Mouse (Mus musculus) MEL-GATA-1-ER (cell line): ENCODE measurements around the gene Krcc1.
"Not testable (repeated sequence)": the region's sequence is repeated elsewhere in the genome, so short reads cannot be mapped to it uniquely, and the experiment has no call there.

Experiments
- DNase-seq: peaks from one replicate; pipeline ENCODE4 v3.0.0-alpha.2; 2012; ENCODE audit warnings: low read depth; ENCODE audit errors: extremely low read depth

Krcc1 gene

DNA sequence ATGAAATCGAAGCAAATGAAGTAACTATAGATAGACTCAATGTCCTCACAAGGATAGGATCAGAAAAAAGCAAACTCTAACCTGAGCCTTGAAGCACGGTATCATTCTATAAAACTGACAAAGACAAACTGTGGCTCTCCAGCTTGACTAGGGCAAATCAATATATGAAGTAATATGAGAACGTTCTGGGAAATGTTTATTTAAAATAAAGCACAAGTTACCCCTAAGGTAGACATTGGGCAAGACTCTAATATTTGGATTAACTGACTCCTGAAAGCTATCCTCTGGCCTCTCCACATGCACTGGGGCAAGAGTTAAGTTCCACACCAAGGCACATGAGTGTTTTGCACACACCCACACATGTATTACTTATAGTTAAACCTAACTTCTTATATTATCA, 10.4 kb upstream of the Krcc1 start:
- no peak for DNase-seq

DNA sequence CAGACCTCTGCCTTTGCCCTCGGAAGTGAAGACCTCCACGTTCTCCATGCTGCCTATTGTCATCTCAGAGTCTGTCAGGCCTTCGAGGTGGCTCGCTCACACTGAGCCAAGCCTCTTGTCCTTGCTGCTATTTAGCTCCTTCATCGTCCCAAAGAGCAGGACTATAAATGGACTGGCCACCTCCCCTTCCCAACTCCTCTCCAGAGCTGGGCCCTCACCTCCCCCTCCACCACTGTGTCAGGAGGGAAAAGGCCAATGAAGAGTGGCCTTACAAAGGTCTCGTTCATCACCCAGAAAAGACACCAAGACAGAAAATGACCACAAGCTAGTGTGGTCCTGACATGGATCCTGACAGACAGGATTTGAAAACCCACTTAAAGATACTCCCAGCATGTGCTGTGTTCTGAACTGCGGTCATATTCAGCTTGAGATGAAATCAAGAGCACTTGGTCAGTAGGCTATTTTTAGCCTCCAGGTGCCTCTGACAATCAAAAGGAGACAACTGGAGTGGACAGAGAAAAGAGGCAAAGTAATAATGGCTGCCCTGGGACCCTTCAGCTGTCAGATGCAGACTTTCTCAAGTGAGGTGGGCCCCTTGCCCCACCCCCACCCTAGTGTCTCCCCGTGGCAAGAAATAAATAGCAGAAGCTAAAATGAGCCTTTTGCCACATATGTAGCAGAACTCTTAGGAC, 9.2 kb upstream of the Krcc1 start:
- no peak for DNase-seq

DNA sequence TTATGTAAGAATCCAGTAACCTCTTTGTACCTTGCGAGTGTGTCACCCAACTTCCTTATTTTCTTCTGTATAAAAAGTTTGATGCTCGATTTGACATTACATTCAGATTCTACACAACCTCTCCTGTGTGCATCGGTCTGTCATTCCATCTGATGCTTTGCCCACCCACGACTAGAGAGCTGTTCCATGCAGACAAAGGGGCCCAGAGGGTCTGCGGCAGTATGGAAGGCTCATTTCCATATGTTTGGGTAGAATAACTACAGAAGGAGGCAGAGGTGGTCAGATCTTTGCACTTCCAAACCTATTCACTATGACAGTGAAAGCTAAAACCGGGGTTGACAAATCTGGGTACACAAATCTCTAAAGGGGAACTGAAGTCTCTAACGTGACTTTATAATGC, 3.9 kb upstream of the Krcc1 start:
- DNase-seq = not testable (repeated sequence)

DNA sequence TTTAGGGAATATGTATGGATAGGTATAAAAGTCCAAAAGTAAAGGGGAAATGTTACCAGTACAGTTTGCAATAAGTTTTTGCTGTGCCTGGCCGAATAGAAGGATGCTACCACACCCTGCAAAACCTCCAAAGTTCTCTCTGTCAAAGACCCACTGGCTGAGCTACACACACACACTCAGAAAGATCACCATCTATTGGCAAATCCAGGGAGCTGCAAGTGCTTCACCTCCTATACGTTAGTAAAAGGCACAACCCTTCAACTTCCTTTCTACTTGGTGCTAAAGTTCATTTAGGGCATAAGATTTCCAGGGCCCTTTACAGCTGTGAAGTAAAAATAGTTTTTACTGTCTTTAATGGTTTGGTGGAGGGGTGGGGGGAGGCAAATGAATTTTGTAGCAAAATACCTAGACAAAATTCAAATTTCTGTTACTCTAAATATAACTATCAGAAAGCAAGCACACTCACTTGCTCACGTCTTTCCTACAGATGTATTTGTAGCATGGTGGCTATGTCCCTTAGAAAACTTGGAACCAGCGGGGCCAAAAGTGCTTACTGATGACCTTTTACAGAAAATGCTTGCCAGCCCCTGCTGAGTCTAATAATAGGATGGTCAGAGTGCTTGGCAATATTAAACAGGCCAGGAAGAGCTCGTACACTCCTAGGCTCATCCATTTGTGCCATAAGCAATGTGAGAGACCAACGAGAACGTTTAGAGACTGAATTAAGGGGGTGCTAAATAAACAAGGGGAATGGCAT, 2.4 kb upstream of the Krcc1 start:
- DNase-seq = peak; percentile 81

DNA sequence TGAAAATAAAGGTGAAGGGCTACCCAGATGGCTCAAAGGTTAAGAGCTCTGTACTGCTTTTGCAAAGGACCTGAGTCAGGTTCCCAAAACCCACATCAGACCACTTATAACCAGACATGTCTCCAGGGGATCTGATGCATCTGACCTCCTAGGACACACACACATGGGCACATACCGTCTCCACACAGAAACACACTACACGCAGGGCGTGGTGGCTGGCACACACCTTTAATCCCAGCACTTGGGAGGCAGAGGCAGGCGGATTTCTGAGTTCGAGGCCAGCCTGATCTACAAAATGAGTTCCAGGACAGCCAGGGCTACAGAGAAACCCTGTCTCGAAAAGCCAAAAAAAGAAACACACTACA, 1.8 kb upstream of the Krcc1 start:
- DNase-seq = not testable (repeated sequence)

DNA sequence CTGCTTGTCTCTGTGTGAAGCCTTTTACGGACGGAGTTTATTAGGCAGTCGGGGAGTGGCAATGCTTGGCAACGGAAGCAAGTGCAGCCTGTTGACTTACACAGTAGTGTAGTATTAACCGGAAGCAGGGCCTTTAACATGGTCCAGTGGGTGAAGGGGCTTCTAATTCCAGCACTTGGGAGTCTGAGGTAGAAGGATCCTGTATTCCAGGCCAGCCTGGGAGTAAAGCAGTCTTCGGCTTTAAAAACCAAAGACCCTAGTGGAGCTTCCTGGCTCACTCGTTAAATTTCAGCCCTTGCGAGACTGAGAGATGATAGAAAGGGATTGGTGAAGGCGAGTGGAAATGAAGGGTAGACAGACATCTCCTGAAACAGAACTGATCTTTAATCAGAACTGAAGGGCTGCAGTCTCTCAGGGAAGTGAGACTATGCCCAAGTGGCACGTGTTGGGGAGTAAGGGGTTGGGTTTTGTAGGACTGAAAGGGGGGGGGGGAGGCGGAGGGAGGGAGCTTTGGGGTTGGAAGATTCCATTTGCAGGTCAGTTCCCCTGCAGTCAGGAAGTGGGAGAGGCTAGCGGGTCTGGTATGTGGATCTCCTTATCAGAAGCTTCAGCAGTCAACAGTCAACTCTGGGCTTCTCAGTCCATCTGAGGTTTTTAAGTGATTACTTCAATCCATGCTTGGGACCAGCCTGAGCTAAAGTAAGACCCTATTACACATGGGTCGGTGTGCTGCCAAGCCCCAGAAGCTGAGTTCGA, 998 bp upstream of the Krcc1 start:
- peak; percentile 74 for DNase-seq

DNA sequence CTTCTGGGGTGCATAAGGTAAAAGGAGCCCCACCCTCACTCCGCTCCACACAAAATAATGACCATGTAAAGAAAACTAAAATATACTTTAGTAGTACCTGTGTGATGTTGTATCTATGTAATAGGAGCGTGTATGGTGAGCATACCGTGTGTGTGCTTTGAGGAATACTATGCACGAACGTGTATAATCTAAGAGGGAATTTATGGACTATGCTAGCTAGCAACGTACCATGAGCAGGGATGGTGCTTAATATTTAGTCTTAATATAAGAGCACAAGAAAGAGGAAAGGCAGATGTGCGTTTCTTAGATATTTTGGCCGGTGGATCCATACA, 454 bp upstream of the Krcc1 start:
- DNase-seq = no peak

DNA sequence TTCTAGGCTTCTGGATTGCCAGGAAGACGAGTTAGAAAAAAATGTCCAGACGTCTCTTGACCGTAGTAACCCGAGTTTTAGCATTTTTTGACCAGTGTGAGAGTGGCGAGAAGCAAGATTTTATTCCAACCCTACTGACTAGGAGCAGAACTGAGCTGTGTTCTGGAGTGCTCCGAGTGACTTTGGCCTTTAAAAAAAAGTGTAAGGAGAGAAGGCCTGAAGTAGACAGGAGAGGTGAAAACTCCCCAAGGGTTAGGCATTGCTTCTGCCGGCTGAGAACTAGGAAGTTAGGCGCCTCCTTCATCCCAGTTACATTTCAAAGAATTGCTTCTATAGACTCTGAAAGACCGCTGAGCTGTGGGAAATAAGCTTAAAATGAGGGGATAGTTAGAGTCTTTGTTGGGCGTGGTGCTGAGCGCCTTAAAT, 852 bp downstream of the Krcc1 start:
- DNase-seq = peak; percentile 28

DNA sequence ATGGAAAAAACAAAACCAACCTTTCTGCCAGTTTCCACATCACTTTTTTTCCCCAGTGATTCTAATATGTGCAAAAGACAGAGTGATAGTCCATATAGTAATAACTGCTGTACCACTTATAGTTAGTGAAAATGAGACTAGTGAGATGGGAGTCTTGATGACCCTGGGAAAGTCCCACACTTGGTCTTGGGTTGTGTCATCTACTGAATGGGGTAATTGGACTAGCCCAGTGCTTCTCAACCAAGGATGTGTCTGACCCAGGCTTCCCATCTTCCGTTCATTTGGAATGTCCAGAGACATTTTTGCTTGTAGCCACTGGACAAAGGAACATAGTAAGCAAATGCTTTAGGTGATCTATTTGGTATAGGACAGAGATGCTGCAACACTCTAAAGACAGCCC, 2.2 kb downstream of the Krcc1 start:
- no peak for DNase-seq

DNA sequence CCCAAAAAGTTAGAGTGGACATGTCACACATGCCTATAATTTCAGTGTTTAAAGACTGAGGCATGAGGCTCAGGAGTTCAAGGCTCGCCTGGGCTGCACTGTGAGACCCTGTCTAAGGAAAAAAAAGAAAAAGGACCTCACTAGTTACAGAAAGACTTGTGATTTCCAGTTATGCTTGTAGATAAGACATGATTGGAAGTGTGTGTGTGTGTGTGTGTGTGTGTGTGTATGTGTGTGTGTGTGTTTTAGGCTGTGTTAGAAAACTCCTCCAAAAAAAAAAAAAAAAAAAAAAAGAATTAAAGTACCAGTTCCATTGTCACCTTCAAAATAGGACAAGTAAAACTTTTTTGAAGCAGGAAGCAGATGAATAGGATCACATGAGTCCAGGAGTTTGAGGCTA, 3.1 kb downstream of the Krcc1 start:
- no peak for DNase-seq

DNA sequence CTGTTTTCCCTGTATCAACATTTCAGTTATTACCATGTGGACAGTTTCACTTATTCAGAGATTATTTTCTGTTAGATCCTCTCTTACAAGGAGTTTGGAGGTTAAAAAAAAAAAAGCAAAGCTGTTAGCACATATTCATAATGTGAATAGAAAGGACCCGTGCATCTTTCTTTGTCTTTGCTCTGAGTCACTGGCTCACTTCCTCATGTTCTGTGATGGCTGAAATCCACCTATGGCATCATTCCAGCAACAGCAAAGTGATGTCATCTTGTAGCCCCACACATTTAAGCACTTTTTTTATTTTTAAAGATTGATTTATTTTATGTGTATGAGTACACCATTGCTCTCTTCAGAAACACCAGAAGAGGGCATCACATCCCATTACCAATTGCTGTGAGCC, 7.9 kb downstream of the Krcc1 start:
- DNase-seq = peak; percentile 25

DNA sequence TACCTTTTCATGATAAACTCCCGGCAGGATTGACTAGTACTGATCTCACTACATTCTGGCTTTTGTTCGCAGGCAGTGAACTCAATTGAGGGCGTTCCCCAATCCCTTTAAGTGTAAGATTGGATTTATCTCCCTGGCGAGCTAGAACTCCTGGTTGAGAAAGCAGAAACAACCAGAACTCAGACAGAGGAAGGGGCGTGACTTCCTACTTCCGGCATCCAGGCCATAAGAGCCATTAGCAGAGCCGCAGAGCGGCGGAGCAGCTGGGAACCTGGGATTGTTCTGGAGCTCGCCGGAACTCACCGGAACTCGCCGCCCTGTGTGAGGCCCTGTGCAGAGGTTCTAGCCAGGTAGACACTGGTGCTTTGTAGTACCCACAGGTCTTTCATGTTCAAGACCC, 22.0 kb downstream of the Krcc1 start:
- DNase-seq = no peak

DNA sequence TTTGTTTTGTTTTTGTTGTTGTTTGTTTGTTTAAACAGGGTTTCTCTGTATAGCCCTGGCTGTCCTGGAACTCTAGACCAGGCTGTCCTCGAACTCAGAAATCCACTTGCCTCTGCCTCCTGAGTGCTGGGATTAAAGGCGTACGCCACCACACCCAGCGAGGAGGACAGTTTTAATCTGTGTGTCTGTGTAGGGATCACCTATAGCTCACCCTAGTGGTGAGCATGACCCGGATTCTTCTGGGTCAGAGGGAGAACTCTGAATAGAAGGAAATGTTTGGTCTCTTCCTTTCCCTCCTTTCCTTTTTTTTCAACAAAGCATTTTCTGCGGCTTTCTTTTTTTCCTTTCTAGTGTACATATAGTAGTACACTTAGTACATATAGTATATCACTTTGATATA, 23.8 kb downstream of the Krcc1 start:
- no peak for DNase-seq

DNA sequence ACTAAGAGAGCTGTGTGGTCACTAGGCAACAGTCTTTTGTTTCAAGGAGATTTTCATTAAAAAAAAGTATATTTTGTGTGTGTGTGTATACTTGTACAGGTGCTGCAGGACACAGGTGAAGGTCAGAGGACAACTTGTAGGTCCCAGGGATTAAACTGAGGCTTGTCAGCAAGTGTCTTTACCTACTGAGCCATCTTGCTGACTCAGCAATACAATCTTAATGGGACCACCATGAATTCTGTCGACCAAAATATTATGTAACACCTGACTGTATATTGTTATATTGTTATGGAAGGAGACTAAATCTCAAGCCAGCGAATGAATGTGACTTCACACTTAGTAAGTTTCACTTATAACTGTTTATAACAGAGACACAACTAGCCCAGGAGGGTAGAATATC, 26.6 kb downstream of the Krcc1 start:
- no peak for DNase-seq

DNA sequence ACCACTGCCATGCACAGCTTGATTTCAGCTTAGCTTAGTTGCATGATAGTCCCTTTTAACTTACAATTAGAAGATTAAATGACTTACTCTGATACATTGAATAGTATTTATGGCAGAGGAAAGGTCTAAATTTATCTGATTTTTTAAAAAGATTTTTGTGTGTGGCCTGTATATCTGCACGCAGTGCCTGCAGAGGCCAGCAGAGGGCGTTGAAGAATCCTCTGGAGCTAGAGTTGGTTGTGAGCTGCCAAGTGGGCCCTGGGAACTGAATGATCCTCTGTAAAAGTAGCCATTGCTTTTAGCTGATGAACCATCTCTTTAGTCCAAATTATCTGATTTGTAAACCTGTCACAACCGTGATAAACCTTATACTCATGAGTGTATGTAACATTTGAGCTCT, 27.3 kb downstream of the Krcc1 start:
- DNase-seq = no peak

DNA sequence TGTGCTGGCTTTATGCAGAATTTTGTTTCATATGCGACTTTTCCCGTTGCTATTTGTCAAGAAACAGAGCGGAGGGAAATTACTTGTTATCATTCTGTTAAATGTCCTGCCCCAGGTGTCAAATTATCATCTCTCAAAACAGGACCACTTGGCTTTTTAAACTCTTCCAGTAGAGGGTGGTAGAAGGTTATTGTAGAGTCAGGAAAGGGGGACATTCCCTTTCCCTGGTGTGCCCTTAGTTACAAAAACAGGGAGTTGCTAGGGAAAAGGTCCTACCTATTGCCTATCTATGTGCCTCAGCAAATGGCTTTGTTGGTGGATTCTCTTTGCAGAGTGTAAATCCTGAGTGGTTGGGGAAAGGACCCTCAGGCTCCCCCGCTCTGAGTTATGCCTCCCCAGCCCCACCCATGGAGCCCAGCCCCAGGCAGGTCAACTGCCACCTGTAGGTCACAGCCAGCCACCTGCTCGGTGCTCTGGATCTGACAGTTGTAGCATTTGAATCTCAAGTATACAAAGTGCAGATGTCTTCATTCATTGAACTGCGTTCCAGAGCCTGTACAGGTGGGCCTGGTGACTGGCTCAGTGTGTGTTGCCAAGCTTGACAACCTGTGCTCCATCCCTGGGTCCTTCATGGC, 30.7 kb downstream of the Krcc1 start:
- no peak for DNase-seq

DNA sequence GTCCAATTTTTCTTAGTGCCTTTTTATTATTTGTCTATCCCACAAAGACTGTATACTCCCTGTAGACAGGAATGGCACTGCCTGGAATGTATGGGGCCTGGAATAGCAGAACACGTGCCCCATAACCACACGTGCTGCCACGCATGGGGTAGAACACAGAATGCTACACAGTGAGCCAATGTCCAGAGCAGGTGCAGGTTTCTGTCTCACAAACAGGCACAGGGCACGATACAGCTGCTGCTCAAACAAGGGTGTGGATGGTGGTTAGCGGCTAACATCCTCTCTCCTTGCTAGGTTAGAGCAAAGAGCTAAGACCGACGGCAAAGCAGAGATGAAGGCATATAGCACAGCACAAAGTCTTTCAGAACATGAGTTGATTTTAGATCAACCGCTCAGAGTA, 36.0 kb downstream of the Krcc1 start:
- DNase-seq = no peak

DNA sequence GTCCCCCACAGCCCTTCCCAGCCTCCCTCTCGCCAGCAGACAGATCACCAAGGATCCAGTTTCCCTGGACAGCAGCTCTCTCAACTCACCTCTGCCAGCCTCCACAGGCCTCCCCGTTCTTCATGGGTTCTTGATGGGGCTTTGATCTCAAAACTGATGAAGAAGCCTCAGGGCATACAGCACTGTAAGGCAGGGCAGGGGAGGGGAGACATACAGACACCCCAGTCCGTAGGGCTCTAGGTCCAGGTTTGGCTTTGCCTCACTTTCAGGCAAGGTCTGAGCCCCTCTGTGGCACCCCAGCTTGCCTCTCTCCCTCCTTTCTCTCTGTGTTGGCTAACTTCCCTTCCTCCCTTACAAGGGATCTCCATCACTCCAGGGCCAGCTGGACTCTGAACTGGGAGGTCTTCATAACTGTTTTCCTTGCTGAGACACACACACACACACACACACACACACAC, 50.4 kb downstream of the Krcc1 start, which contains the start of gene Smyd1:
Gene Smyd1 (minus strand): TSS at position 408 of the 458 bp plus-strand sequence.
- DNase-seq = no peak

DNA sequence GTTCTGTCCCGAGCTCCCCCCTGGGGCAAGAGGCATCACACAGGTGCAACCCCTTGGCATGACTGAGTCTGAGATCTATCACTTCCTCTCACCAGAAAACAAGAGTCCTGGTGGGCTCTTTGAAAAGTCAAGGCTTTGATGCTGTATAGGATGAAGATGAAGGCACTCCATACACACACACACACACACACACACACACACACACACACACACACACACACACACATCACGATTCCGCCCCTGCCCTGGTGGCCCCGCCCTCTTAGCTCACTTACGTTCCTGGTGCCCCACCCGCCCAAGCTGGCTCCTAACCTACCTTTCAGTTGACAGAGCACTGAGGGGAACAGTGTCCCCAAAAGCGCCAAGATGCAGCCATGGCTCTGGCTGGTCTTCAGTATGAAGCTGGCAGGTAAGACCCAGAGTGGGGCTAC, 51.0 kb downstream of the Krcc1 start, which contains the start of gene Cd8b1:
Gene Cd8b1 (plus strand): TSS at position 298 of the 431 bp plus-strand sequence.
- no peak for DNase-seq

DNA sequence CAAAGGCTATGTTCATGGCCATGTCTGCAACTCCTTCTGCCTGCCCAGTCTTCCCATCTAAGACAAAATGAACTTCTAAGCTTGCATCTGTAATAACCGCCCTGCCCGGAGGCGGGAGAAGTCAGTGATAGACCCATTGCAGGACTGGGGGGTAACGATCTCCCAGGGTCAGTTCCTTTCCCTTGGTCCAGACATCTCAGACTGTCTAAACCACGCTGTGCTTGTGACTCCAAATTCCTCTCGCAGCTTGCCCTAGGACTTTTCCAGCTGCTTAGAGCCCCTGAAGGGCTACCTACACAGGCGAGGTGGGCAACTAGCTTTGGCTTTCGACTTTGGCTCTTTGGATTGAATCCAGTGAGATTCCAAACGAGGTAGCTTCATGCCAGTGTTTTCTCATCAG, 53.3 kb downstream of the Krcc1 start:
- DNase-seq = no peak

DNA sequence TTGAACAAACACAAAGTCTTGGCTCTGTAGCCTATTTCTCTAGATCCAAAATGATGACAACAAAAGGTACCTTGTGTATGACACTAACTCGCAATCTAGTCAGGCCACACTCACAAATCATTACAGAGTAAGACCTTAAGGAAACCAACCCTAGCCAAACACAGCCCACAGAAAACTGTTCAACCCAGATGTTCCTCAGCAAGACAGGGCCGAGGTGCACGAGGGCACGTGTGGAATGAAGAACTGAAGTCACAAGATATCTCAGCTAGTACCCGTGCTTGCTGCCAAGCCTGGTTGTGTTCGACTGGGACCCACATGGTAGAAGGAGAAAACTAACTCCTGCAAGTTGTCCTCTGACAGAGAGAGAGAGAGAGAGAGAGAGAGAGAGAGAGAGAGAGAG, 58.4 kb downstream of the Krcc1 start:
- DNase-seq = no peak

DNA sequence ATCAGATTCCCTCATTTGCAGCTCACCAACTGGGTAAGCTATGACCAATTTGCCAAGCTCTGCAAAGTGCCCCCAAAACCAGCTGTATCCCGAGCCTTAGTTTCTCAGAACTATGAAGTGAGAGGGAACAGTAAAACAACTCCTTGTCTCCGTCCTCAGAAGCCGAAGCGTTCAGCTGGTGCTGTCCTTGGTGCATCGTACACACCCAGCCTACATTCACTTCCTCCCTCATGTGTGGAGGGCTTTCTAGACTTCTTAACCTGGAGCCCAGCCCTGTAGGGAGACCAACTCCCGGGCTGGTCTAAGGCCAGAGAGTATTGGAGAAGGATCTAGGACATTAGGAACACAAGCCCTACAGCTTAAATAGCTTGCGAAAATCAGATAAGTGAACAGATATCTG, 59.0 kb downstream of the Krcc1 start:
- no peak for DNase-seq
